Mouse (Mus musculus): ENCODE measurements at regions not wholly inside any gene's neighbourhood (a gene's known extent, or its start where the extent isn't known, plus 50 kb on each side); places are given as distances from the start of the nearest gene placed in this dataset.

DNA sequence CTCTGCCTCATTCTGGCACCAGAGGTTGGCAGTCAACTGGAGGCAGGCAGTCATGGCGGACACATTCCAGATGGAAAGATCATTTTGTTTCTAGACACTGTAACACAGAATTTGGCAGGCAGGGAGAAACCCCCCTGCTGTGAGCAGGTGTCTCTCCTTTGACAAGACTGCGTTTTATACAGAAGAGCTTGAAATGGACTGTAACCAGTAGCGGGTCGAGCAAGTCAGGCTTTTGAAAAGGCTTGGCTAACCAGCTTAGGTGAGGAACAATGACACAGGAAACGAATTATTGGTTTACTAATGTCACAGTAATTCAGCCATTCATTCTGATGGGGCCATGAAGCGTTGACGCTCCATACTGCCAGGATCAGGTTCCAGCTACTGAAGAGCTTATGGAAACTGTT, 275.3 kb upstream of the Slc24a5 start:
- DNase-seq, result no peak

DNA sequence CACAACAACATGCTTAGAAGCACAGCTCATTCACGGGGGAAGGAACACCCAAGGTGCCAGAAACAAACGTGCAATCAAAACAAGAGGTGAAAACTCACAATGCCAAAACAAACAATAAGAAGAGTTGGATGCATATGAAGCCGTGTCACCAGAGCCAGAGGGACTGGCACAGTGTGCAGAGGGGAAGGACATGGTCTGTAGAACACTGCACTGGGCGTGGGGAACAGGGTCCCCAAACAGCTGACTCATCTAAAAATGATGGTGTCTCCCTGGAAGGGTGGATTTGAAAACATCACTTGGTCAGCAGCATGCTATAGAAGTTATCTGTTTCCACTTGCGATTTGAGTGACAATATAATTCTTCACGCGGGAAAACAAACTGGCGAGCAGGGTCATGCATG, 256.2 kb upstream of the Slc24a5 start:
- DNase-seq, result no peak

DNA sequence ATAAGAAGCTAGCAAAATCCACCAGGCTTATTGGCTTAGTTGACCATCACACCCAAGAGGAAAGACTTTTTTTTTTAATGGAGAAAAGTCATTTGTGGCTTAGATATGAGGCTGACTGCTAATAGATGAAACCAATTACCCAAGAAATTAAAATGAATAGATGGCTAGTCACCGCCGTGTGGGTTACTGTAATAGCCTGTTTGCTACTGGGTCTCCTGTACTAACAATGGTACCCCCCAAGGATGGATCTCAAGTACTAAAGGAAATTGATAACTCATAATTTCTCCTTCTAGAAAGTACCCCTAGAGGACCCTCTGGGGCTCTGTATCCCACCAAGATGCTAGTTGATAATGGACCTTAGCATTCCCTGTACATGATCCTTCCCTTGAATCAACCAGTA, 251.1 kb upstream of the Slc24a5 start:
- DNase-seq, result no peak

DNA sequence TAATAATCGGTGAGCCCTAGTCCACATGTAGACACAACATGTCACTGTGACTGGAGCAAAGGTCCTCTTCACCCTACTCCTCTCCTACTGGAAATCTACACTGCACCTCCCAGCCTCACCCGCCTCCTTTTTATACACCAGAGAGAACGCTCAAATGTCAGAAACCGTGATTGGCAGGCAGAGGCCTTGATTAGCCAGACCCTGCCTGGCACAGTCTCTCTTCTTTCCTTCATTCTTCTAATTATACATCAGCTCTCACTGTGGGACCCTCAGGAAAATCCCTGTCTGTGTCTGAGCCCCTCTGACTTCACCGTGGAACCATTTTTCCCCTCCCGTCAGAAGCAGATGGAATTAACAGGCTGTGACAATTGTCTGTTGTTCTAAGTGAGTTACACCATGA, 248.1 kb upstream of the Slc24a5 start:
- DNase-seq, result no peak

DNA sequence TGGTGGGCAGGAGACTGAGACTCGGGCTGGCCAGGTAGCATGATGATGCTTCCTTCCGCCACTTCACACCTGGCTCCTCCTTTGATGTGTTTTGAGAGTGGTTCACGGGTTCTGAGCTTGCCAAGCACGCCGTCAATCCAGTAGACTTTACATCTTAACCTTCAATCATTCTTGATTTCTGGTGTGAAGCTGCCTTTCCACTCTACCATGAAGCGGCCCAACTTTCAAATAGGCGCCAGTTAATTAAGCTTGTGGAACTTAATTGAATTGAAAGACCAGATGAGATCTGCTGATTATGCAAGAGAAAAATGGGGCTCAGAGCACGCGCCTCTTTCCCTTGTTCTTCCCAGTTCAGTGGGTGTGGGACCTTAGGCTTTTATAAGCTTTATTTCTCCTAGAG, 247.1 kb upstream of the Slc24a5 start:
- DNase-seq, result no peak

DNA sequence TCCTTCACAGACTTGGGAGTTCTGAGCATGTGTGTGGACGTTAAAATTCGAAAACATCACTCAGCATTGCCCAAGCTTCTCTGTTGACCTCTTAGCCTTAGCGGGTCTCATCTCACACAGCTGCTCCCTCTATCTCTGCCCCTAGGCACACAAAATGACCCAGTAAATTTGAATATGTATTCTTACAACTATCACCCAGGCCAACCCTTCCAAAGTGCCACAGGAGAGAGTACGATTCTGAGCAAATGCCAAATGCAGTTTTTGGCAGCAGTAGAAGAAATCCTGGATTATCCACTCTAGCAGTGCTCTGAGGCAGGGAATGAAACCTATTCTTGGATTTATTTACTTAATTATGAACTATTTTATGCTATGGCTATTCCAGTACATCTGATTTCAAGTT, 246.6 kb upstream of the Slc24a5 start:
- no peak for DNase-seq

DNA sequence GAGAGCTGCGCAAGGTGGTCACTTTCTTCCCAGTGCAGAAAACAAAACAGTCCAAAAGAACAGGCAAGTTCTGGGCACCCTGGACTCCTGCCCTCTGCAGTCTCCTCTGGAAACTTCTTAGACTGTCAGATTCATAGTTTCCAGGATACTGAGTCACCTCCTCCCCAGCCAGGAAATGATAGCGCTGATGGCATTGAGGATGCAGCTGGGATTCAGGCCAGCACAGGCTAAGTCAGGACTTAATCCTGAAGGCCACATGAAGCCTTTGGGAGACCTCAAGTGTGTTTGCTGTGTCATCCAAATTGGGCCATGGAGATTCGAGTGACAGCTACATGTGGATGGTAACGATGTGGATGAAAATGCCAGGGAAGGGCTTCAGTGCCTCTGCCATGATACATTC, 219.1 kb upstream of the Slc24a5 start:
- DNase-seq, result no peak

DNA sequence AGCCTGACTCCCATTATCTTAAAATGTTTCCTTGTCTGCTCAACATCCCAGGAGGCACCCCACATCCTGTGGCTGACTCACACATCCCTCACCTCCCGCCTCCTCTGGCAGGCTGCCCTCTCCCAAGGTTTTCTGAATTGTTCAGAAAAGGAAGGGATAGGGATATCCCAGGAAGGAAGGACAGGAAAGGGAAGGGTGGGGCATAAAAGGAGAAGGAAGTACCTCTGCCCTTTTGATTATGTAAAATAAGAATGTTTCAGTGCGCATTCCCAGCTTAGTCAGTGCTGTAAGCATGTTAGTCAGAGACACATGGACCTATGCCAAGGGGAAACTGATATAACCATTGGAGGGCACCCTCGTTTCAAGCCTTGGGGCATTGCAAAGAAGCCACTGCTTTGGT, 209.4 kb upstream of the Slc24a5 start:
- no peak for DNase-seq

DNA sequence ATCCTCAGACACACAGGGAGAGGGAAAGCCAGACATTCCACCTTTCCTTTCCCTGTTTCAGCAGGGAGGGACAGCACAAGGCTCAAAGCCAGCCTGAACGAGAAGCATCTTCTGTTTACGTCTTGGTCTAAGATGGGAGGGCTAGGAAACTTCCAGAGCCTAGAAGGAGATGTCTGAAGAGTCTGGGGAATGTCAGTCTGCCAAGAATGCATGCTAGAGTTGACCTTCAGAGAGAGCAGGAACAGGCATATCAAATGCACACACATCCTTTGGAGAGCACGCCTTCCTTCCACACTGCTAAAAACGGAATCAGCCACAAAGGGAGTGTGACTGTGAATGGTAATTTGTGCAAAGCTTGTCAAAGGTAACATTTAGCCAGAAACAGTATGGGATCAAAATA, 179.7 kb upstream of the Slc24a5 start:
- no peak for DNase-seq

DNA sequence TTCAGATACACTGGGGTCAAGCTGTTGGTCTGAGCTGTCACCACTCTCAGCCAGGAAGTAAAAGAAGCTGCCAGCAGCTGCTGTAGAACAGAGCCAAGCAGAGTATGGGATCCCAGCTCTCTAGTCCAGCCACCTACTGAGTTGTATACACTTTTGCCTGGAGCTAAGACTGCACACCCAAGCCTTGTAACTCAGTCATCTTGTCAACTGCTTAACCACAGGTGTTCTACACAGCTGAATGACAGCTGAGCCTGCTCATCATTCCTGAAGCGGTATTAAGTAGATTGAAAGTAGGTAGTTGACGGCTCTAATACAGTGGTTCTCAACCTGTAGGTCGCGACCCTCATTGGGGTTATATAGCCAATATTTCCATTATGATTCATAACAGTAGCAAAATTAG, 172.9 kb upstream of the Slc24a5 start:
- DNase-seq, result no peak

DNA sequence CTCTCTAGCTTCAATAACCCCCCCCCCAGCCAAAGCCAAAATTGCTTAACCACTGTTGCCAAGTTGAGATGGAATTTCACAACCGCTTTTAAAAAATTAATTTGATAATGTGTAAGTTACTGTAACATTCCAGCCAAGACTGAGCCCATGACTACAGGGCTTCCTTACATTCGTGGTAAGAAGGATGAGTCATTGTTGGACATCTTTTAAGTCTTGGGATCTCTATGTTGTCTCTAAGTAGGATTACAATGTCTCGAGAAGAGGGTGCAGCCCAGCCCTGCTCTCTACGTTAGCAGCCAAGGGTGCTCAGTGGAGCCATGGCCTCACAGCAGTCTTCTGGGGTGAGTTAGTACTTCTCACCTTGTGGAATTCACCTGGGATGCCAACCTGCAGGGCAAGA, 164.4 kb upstream of the Slc24a5 start:
- no peak for DNase-seq

DNA sequence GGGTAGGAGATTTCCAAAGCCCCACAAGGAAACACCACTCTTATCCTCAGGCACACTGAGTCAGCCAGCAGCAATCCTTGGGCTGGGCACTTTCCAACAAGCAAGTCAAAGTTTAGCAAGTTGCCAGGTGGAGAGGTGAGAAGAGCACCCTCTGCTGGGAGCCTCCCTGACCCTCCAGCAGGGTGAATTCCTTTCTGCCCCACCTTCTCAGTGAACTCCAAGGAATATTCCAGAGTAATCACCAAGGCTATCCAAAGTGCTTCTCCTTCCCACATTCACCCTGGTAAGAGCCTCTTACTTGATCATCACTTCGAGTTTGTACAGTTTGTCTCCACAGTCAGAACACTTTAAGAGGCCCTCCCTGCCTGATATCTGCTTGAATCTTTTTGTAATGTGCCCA, 162.8 kb upstream of the Slc24a5 start:
- no peak for DNase-seq

DNA sequence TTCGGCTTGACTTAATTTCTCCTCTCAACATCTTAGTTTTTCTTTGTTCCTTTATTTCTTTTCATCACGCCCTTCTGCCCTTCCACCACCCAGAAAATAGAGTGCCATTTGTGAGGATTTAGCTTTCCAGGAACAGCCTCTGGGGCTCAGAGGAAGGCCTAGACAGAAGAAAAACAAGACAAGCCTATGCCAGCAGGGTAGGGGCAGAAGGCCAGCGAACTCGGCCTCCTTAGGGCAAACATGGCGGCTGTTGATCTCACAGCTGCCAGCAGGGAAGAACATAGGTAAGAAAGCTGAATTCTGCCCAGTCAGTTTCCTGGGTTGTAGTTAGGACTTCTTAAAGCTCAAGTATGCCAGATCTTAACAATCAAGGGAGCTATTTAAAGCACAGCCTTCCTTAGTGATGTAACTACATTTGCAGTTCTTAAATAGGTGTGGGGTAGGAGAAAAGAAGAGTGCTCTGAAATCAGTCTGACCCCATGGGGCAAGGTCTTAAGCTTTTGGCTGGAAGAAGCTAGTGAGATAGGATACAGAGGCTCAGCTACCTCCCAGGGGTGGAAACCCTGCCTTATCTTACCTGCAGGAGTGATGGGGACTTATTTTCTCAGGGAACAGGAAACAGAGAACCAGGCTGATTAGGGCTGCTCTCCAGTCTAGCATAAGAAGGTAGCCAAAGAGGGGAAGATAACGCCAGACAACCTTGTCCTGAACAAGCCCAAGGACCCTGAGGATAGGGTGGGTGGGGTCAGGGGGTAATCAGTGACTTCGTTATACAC, 148.8 kb upstream of the Slc24a5 start:
- DNase-seq, result no peak

DNA sequence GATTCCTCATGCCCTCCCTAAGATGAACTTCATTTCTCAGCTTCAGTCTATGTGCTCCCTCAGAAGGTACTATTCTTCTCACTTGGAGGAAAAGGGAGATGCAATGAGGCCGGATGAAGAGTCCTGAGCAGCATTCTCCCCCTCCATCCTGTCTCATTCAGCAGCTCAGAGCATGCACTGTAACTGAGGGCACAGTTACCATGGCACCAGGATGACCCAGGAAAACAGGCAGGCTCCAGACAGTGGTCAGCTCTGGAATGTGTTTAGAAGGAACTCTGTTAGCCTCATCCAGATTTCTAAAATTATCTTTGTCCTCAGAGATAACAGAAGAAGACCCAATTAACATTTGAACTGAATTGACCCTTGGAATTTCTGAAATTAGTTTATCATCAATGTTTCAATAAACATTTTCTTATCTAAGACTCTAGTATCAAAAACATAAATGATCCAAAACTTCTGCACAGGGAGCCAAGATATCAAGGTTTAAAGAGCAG, 148.1 kb upstream of the Slc24a5 start:
- DNase-seq, result no peak

DNA sequence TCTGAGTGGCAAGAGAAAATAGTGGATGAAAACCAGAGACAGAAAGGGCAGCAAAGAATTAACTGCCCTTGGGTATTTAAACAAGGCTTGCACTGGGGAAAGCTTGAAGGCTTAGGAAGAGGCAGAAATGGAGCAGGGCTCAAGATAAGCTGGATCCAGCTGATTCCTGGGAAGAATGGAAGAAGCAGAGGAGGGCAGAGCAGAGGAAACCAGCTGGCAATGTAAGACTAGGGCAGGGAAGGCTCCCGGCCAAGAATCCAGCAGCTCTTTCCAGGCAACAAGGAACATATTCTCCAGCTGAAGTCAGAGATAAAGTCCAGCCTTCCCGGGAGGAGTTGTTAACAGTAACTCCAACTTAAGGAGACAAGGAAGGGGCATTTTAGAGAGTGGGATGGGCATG, 147.7 kb upstream of the Slc24a5 start:
- no peak for DNase-seq

DNA sequence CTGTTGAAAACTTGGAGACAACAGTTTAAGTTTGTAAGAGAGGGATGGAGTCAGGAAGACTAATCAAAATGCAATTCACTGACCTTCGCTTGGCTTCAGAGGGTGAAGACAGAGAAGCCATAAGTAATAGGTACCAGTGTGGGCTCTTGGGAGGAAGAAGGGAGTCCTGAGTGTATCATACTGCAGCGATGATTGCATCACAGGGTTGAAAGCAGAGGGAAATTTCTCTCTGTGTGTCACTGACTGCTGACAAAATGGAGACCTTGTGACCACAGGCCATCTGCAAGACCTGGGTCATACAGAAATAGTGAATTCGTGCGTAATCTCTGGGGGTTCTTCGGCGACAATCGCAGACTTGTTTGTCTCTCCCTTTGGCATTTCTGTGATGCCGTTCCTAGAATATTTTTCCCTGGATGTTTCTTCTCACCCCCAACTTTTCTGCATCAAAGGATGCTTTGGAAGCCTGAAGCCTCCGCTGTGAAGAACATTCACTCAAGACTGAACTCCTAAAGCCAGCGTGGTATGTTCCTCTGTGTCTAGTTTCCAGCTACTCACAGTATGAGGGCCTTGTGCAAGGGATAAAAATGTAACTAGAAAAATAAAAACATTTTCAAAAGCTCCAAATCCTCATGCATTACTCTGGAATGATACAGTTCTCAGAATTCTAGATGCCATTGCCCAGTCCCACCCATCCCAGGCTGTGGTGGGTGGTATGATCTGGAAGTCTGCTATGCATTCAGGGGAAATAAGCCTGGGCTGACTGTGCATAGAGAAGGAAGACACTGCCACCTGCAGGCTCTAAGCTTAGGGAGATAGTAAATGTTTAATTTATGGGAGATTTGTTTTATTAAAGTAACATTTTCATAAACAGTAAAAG, 139.8 kb upstream of the Slc24a5 start:
- peak; percentile 30 to 41 for DNase-seq

DNA sequence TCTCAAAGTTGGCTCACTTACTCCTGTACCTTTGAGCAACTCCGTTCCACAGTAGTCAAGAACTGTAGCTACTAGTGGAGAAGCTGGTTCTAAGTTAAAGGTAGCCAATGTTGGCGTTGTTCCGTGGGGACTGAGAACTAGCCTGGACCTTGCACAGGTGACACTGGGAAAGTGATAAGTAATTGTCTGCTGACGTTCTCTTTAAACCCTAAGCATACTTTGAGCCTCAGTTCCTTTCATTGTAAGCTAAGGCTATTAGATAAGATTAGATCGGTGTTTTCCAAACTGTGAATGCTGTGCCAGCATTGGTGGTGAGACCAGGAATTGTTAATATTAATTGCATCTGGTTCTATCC, 139.2 kb upstream of the Slc24a5 start:
- DNase-seq, result no peak

DNA sequence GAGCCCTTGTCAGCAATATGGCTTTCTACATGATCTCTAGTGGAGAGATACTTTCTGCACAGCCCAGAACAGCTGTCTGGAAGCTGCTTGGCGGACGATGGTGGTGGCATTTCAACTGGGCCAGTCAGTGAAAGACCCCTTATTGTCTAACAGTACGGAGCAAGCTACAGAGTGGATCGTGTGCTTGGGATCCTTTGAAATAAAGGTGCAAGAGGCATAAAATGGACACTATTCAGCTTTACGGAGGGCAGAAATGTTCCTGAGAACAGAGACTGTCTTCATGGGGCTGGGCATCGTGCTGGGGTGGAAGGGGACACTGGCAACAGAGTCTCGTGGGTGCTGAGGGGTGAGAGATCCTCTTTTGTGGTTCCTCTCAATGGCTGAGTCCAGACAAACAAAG, 137.2 kb upstream of the Slc24a5 start:
- no peak for DNase-seq

DNA sequence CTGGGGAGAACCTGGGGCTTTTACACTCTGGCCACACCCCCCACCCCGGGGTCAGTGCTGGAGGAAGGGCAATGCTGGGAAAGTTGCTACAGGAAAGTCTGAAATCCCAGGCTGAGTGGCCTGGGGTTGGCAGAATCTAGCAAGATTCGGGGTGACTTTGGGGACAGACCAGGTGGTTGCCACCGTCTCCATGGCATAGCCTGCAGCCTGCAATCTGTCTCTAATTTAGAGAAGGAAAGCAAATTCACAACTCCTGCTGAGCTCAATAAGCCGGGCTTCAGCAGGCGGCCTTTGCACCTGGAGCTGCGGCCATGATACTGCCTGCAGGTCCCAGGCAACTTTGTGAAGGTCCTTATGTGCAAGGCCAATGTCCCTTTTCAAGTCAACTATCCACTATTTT, 135.4 kb upstream of the Slc24a5 start:
- DNase-seq, result no peak

DNA sequence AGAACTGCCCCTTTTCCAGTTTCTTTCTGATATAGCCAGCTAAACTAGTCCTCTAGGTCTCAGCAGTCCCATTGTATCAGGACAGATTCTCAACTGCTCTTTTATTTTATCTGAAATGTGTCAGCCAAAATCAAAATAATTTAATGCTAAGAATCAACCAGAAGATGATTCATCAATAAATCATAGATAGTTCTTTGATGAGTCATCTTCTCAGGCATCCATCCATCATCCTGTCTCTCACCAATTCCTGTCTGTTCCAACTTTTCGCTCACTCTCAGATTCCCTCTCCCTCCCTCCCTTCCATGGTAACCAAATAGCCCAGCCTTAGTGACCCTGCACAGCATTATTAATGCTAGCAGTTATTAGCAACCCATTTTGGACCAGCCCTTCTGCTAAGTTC, 134.0 kb upstream of the Slc24a5 start:
- no peak for DNase-seq

DNA sequence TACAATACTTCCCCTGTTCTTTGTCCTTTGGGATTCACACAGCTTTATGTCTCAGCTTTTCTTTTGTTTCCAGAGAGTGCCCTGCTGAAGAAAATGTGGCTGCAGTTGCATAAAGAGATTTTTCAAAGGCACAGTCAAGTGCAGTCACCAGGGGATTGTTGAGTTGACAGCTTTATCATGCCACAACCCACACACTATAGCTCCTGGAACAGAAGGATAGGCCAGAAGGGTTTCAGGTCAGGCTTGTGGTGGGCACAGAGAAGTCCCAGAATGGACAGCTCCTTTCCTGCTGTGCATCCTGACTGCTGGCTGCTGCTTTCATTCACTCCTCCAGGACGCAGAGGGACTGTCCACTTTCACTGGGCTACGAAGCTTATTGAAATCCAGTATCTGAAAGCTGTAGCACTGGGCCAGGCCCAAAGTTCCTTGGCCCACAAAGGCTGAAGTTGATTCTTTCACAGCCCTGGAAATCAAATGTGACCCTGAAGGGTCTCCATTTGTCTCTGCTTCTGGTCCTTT, 119.6 kb upstream of the Slc24a5 start:
- DNase-seq, result no peak

DNA sequence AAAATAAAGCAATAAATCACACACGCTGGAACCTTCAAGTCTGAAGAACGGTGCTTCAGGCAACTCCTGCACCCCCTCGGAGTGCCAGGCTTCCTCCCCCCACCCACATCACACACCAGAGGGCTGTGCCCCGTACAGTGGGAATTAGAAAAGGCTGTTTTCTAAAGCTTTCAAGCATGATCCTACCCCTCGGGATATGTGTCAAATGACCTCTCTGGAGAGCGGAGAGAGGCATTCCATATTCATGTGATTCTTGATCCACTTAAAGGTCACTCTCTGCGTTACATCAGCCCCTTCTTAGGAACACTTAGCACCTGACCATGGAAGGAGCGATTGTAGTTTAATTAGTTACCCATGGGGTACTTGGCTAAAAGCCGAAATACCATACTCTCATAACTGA, 119.1 kb upstream of the Slc24a5 start:
- no peak for DNase-seq

DNA sequence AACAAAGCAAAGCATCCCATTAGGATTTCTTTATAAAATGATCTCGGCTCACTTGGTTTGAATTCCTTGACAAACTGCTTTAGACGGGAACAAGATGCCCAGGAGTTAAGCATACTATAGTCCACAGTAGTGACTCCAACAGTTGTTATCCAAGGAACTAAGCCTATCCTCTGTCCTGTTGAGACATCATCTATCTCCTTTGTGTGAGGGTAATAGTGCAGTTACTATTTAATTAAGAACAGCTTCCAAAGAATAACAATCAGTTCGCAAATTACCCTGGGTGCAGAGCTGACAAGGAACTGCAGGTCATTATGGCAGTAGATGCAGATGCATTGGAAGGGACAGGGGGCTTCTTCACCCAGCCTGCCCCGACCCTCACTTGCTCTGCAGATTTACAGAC, 115.7 kb upstream of the Slc24a5 start:
- DNase-seq, result no peak

DNA sequence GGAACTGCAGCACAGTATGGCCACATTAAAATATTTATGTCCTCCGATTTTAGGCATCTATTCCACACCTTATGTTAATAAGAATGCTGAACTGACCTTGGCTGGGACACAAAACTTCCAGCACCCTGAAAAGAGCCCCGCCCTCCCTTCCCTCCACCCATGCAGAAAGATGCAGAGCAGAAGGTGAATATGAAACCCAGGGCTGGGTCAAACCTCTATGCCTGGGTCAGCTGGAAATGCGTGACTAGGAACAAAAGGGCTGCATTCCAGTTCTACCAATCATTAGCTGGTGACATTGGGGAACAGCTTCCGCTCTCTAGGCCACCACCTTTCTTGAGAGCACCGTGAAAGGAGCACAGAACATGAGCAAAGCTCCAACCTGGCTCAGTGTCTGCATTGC, 114.9 kb upstream of the Slc24a5 start:
- DNase-seq, result no peak

Measured in B cell, adult 2 months (primary cell).